Mouse (Mus musculus): ENCODE measurements around the gene Acss2. TPM values are rescaled to one million over a fixed set of nuclear protein-coding genes. Genes with fewer than 3 reads are reported as not detected.
"Not testable (repeated sequence)": the region's sequence is repeated elsewhere in the genome, so short reads cannot be mapped to it uniquely, and the experiment has no call there.

The Acss2 gene
- polyA plus RNA-seq, 1 experiment = 13.1 TPM

GRCm38 (mm10) chr2:155537761-155538462 is 20.2 kb downstream of the Acss2 start:
- H3K27ac ChIP-seq (ENCODE audit: insufficient read depth, low read length) = peak overlapping the region; percentile 21; the same call in 1 of the 2 replicates

GRCm38 (mm10) chr2:155538463-155539057 is 20.8 kb downstream of the Acss2 start:
- H3K36me3 ChIP-seq (ENCODE audit: control insufficient read depth, insufficient read depth, low read length); H3K4me1 ChIP-seq (ENCODE audit: control insufficient read depth, insufficient read depth, insufficient read length); DNase-seq (ENCODE audit: low read depth in 1 of 2, low spot score in 2 of 2); H3K27me3 ChIP-seq (ENCODE audit: control insufficient read depth, insufficient read depth, low read length): not testable (repeated sequence)
- peak overlapping the region; percentile 45 for H3K4me3 ChIP-seq (ENCODE audit: extremely low read depth, insufficient read depth, insufficient read length)
- 66% methylated on average over 19 of the region's 19 CpGs for WGBS
- peak overlapping the region; percentile 85 for H3K27ac ChIP-seq (ENCODE audit: insufficient read depth, low read length)

More at GRCm38 (mm10) chr2:155537761-155538462, 20.2 kb downstream of the Acss2 start:
- Histone ChIP-seq H3K36me3 (ENCODE audit: control insufficient read depth, insufficient read depth, low read length) (no peaks in the 10 kb centered on the region), H3K4me1 (ENCODE audit: control insufficient read depth, insufficient read depth, insufficient read length) (peaks cover 3% of the 10 kb centered on the region; the same call in 1 of the 2 replicates), H3K4me3 (ENCODE audit: extremely low read depth, insufficient read depth, insufficient read length) (no peak overlapping the region), H3K27me3 (ENCODE audit: control insufficient read depth, insufficient read depth, low read length) (no peaks in the 10 kb centered on the region)
- WGBS = 65% methylated on average over 5 of the region's 5 CpGs
- TF ChIP-seq POLR2A (IDR thresholded peaks at IDR 0.05; ENCODE audit: low read depth, low read length) = no peak
- no peak for TF ChIP-seq CTCF (IDR thresholded peaks at IDR 0.05; ENCODE audit: extremely low read depth, insufficient read depth, insufficient read length, insufficient replicate concordance)
- DNase-seq (ENCODE audit: low read depth in 1 of 2, low spot score in 2 of 2) = no peak

- no peak for TF ChIP-seq CTCF (IDR thresholded peaks at IDR 0.05; ENCODE audit: extremely low read depth, insufficient read depth, insufficient read length, insufficient replicate concordance)
- TF ChIP-seq POLR2A (IDR thresholded peaks at IDR 0.05; ENCODE audit: low read depth, low read length) = no peak
- H3K4me3 ChIP-seq (ENCODE audit: extremely low read depth, insufficient read depth, insufficient read length) = no peak overlapping the region
- no peak overlapping the region for H3K27ac ChIP-seq (ENCODE audit: insufficient read depth, low read length)
- no peaks in the 10 kb centered on the region for H3K27me3 ChIP-seq (ENCODE audit: control insufficient read depth, insufficient read depth, low read length)
- DNase-seq (ENCODE audit: low read depth in 1 of 2, low spot score in 2 of 2) = no peak
- peaks cover 3% of the 10 kb centered on the region; the same call in 1 of the 2 replicates for H3K4me1 ChIP-seq (ENCODE audit: control insufficient read depth, insufficient read depth, insufficient read length)
- H3K36me3 ChIP-seq (ENCODE audit: control insufficient read depth, insufficient read depth, low read length) = no peaks in the 10 kb centered on the region
These were observed 21.9 kb downstream of the Acss2 start for GRCm38 (mm10) chr2:155539696-155540095.

- peaks cover 3% of the 10 kb centered on the region; the same call in 1 of the 2 replicates for H3K4me1 ChIP-seq (ENCODE audit: control insufficient read depth, insufficient read depth, insufficient read length)
- H3K27me3 ChIP-seq (ENCODE audit: control insufficient read depth, insufficient read depth, low read length) = no peaks in the 10 kb centered on the region
- no peaks in the 10 kb centered on the region for H3K36me3 ChIP-seq (ENCODE audit: control insufficient read depth, insufficient read depth, low read length)
- H3K27ac ChIP-seq (ENCODE audit: insufficient read depth, low read length) = peak overlapping the region; percentile 47
- H3K4me3 ChIP-seq (ENCODE audit: extremely low read depth, insufficient read depth, insufficient read length) = no peak overlapping the region
- no peak for DNase-seq (ENCODE audit: low read depth in 1 of 2, low spot score in 2 of 2)
- TF ChIP-seq CTCF (IDR thresholded peaks at IDR 0.05; ENCODE audit: extremely low read depth, insufficient read depth, insufficient read length, insufficient replicate concordance) = no peak
- TF ChIP-seq POLR2A (IDR thresholded peaks at IDR 0.05; ENCODE audit: low read depth, low read length) = no peak
- WGBS = 27% methylated on average over 6 of the region's 6 CpGs
These were observed 23.2 kb downstream of the Acss2 start for GRCm38 (mm10) chr2:155540822-155541458.

GRCm38 (mm10) chr2:155546955-155547354 is 29.2 kb downstream of the Acss2 start:
- TF ChIP-seq CTCF (IDR thresholded peaks at IDR 0.05; ENCODE audit: extremely low read depth, insufficient read depth, insufficient read length, insufficient replicate concordance) (no peak), POLR2A (IDR thresholded peaks at IDR 0.05; ENCODE audit: low read depth, low read length) (no peak)
- Histone ChIP-seq H3K27me3 (ENCODE audit: control insufficient read depth, insufficient read depth, low read length) (no peaks in the 10 kb centered on the region), H3K4me1 (ENCODE audit: control insufficient read depth, insufficient read depth, insufficient read length) (no peaks in the 10 kb centered on the region), H3K4me3 (ENCODE audit: extremely low read depth, insufficient read depth, insufficient read length) (no peak overlapping the region), H3K36me3 (ENCODE audit: control insufficient read depth, insufficient read depth, low read length) (0 out of 2 replicates have a peak, but pooled peaks cover 1% of the 10 kb centered on the region), H3K27ac (ENCODE audit: insufficient read depth, low read length) (no peak overlapping the region)
- DNase-seq (ENCODE audit: low read depth in 1 of 2, low spot score in 2 of 2) = no peak
- 83% methylated on average over 1 of the region's 1 CpGs for whole genome bisulfite sequencing

- Histone ChIP-seq H3K36me3 (ENCODE audit: control insufficient read depth, insufficient read depth, low read length) (0 out of 2 replicates have a peak, but pooled peaks cover 1% of the 10 kb centered on the region), H3K27me3 (ENCODE audit: control insufficient read depth, insufficient read depth, low read length) (no peaks in the 10 kb centered on the region), H3K4me1 (ENCODE audit: control insufficient read depth, insufficient read depth, insufficient read length) (no peaks in the 10 kb centered on the region), H3K4me3 (ENCODE audit: extremely low read depth, insufficient read depth, insufficient read length) (no peak overlapping the region), H3K27ac (ENCODE audit: insufficient read depth, low read length) (no peak overlapping the region)
- DNase-seq (ENCODE audit: low read depth in 1 of 2, low spot score in 2 of 2) = no peak
- TF ChIP-seq CTCF (IDR thresholded peaks at IDR 0.05; ENCODE audit: extremely low read depth, insufficient read depth, insufficient read length, insufficient replicate concordance) (no peak), POLR2A (IDR thresholded peaks at IDR 0.05; ENCODE audit: low read depth, low read length) (no peak)
These were observed 34.6 kb downstream of the Acss2 start for GRCm38 (mm10) chr2:155552336-155552735.

All from spleen, adult 2 months (tissue).